In the genomic region with DNA sequence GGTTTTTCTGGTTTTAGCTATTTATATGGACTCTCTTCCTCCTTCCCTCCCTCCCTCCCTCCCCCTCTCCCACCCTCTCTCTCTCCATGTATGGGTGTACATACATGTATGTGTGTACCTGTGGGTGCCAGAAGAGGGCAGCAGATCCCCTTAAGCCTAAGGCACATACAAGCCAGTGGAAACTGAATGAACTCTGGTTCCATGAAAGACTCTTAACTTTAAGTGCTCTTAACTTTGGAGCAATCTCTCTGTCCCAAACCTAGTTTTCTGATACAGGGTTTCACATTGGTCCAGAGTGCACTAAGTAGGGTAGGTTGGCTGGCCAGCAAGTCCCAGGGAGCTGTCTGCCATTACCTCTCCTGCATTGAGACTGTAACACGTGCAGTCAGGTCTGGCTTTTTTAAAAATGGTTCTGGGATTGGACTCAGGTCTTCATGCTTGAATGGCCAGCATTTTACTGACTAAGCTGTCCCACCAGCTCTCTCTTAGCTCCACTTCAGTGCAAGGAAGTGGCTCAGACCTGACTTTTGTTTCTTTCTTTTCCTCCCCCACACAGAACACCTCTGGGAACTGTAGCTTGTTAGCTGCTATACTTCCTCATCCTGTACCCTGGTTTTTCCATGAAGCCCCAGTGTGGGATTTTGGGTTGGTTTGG, we compare ENCODE assay signal across 9 mouse cellular contexts. TPM values are rescaled to one million over a fixed set of nuclear protein-coding genes. Genes with fewer than 3 reads are reported as not detected.
DNase-seq lines count a peak whose midpoint lies in the region; ATAC-seq lines count a peak whose summit lies in the region.
"Had no signal": no experiment of that assay in that cellular context is flagged by ENCODE, and none has a peak within 500 bp of the region (broad histone marks: within the 10 kb centered on the region; RNA-seq: fewer than 3 reads in every experiment).

No protein-coding gene starts in this region.

- no peaks in the 10 kb centered on the region for H3K36me3 ChIP-seq in hindbrain, embryonic 10.5 days
- no peaks in the 10 kb centered on the region for H3K36me3 ChIP-seq in hindbrain, embryonic 14.5 days (replicated peaks; ENCODE audit: control insufficient read depth, insufficient read depth)
- H3K36me3 ChIP-seq in heart, embryonic 16.5 days (ENCODE audit: control insufficient read depth, insufficient read depth) = no peaks in the 10 kb centered on the region

- ATAC-seq in hindbrain, embryonic 14.5 days (ENCODE audit: low FRiP score) = no peak
- peak; percentile 73 for ATAC-seq in heart, embryonic 16.5 days (replicated peaks; ENCODE audit: extremely low read depth, insufficient read depth, low FRiP score)

- H3K9ac ChIP-seq in hindbrain, embryonic 14.5 days = no peak overlapping the region
- H3K9ac ChIP-seq in heart, embryonic 16.5 days (ENCODE audit: low read length) = no peak overlapping the region

- H3K4me1 ChIP-seq in hindbrain, embryonic 10.5 days (replicated peaks) = no peaks in the 10 kb centered on the region
- no peaks in the 10 kb centered on the region for H3K4me1 ChIP-seq in hindbrain, embryonic 14.5 days (replicated peaks; ENCODE audit: control insufficient read depth, insufficient read depth, low read length)
- H3K4me1 ChIP-seq in heart, embryonic 16.5 days (ENCODE audit: control insufficient read depth, insufficient read depth, low read length) = peaks cover 12% of the 10 kb centered on the region

- peak; percentile 49 for DNase-seq in hindbrain, embryonic 10.5 days (ENCODE audit: low spot score)
- DNase-seq in hindbrain, embryonic 14.5 days (ENCODE audit: low spot score) = no peak
- peak; percentile 29 for DNase-seq in Muller cell, postnatal 12 days (ENCODE audit: inconsistent ontology term)
- peak; percentile 81 to 83 for DNase-seq in cerebellum, postnatal 10 days
- DNase-seq in layer of hippocampus, postnatal 14 days (ENCODE audit: low spot score in 2 of 2) = peak; percentile 20 to 41
- peak; percentile 39 for DNase-seq in mesoderm, embryonic 11.5 days (ENCODE audit: low read depth, low spot score)
- peak; percentile 37 for DNase-seq in testis, postnatal 14 days (ENCODE audit: low spot score)

- 91% methylated on average over 1 of the region's 1 CpGs for WGBS in hindbrain, embryonic 10.5 days
- WGBS in hindbrain, embryonic 14.5 days = 94% methylated on average over 1 of the region's 1 CpGs
- WGBS in heart, embryonic 16.5 days = 93% methylated on average over 1 of the region's 1 CpGs

- H3K4me3 ChIP-seq in hindbrain, embryonic 10.5 days = no peak overlapping the region
- no peak overlapping the region for H3K4me3 ChIP-seq in hindbrain, embryonic 14.5 days (replicated peaks; ENCODE audit: low read length)
- no peak overlapping the region for H3K4me3 ChIP-seq in heart, embryonic 16.5 days (ENCODE audit: low read length)
- H3K4me3 ChIP-seq: megakaryocyte, embryonic 14.5 days had no signal

- H3K27ac ChIP-seq in hindbrain, embryonic 10.5 days = no peak overlapping the region
- H3K27ac ChIP-seq in hindbrain, embryonic 14.5 days = no peak overlapping the region
- peak overlapping the region; percentile 92 for H3K27ac ChIP-seq in heart, embryonic 16.5 days (ENCODE audit: low read length)

- H3K27me3 ChIP-seq in hindbrain, embryonic 10.5 days (ENCODE audit: insufficient read depth, poor library complexity, severe bottlenecking) = no peaks in the 10 kb centered on the region
- H3K27me3 ChIP-seq in hindbrain, embryonic 14.5 days (ENCODE audit: control insufficient read depth, insufficient read depth, low read length) = no peaks in the 10 kb centered on the region
- H3K27me3 ChIP-seq in heart, embryonic 16.5 days (ENCODE audit: control insufficient read depth, insufficient read depth, low read length) = no peaks in the 10 kb centered on the region

- no peak overlapping the region for H3K4me2 ChIP-seq in hindbrain, embryonic 14.5 days (replicated peaks)
- no peak overlapping the region for H3K4me2 ChIP-seq in heart, embryonic 16.5 days (ENCODE audit: low read depth, low read length)

- 0 out of 2 replicates have a peak, but pooled peaks cover 7% of the 10 kb centered on the region for H3K9me3 ChIP-seq in hindbrain, embryonic 10.5 days
- no peaks in the 10 kb centered on the region for H3K9me3 ChIP-seq in hindbrain, embryonic 14.5 days (ENCODE audit: control insufficient read depth, low read length)
- H3K9me3 ChIP-seq in heart, embryonic 16.5 days (replicated peaks; ENCODE audit: control insufficient read depth, low read length) = no peaks in the 10 kb centered on the region
- H3K9me3 ChIP-seq: megakaryocyte, embryonic 14.5 days had no signal

RNA-seq across cellular contexts. Expression of gene Akap1, which starts 44.3 kb away (rescaled TPM):
- polyA plus RNA-seq in hindbrain, embryonic 10.5 days (2016; fragmentation: Nextera tagmentation; extraction: Ambion mirVana) = 17.7 and 19.6 TPM in 2 replicates
- 26.0 and 26.6 TPM in 2 replicates for polyA plus RNA-seq in hindbrain, embryonic 14.5 days (2014; fragmentation: Nextera tagmentation; extraction: Ambion mirVana)
- polyA plus RNA-seq in heart, embryonic 16.5 days (2015; fragmentation: Nextera tagmentation; extraction: Ambion mirVana) = 58.0 and 64.4 TPM in 2 replicates
- total RNA-seq in layer of hippocampus, postnatal 14 days (2021) = 10 to 100 TPM; 38.9 to 39.8 TPM

RNA-seq across cellular contexts. Expression of gene Scpep1, which starts 46.6 kb away (rescaled TPM):
- 57.4 and 75.7 TPM in 2 replicates for polyA plus RNA-seq in hindbrain, embryonic 10.5 days (2016; fragmentation: Nextera tagmentation; extraction: Ambion mirVana)
- polyA plus RNA-seq in hindbrain, embryonic 14.5 days (2014; fragmentation: Nextera tagmentation; extraction: Ambion mirVana) = 28.7 and 34.7 TPM in 2 replicates
- polyA plus RNA-seq in heart, embryonic 16.5 days (2015; fragmentation: Nextera tagmentation; extraction: Ambion mirVana) = 43.6 and 50.8 TPM in 2 replicates
- 10 to 100 TPM; 17.0 to 17.4 TPM for total RNA-seq in layer of hippocampus, postnatal 14 days (2021)

RNA-seq across cellular contexts. Expression of gene Elobl, which starts 58.0 kb away (rescaled TPM):
- polyA plus RNA-seq in hindbrain, embryonic 10.5 days (2016; fragmentation: Nextera tagmentation; extraction: Ambion mirVana) = not detected in 2 replicates
- not detected in 2 replicates for polyA plus RNA-seq in hindbrain, embryonic 14.5 days (2014; fragmentation: Nextera tagmentation; extraction: Ambion mirVana)
- polyA plus RNA-seq in heart, embryonic 16.5 days (2015; fragmentation: Nextera tagmentation; extraction: Ambion mirVana) = not detected in 2 replicates
- total RNA-seq in layer of hippocampus, postnatal 14 days (2021) = not detected
